ENCODE assay signal across 8 mouse cellular contexts in the genomic region with DNA sequence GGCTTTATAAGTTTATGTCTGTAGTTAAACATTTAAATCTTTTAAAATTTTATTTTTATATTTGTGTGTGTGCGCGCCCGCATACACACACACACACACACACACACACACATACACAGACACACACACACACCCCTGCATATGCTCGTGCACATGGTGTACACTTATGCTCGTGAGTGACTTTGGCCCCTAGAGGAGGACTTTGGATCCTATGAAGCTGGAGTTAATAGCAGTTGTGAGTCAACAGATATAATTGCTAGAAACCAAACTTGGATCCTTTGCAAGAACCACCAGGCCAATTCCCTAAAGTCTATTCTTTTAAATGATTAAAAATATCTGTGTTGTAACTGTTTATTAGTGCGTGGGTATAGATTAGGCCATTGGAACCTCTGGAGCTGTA. TPM values are rescaled to one million over a fixed set of nuclear protein-coding genes. Genes with fewer than 3 reads are reported as not detected.
DNase-seq lines count a peak whose midpoint lies in the region; ATAC-seq and TF ChIP-seq lines count a peak whose summit lies in the region.

No protein-coding gene starts in this region.

- ATAC-seq in heart, embryonic 14.5 days (ENCODE audit: insufficient number of reproducible peaks, insufficient read depth, low FRiP score, low read depth), result no peak
- peak; percentile 24; the same call in 1 of the 2 replicates for ATAC-seq in forebrain, postnatal 0 days
- ATAC-seq in midbrain, embryonic 12.5 days (ENCODE audit: low FRiP score, low read depth), result peak; percentile 53; the same call in 1 of the 2 replicates
- no peak for ATAC-seq in activated CD4-positive, CD25-positive, alpha-beta regulatory T cell, adult 4 months

- no peak for DNase-seq in heart, postnatal 14 days
- DNase-seq in MN1 (ENCODE audit: low spot score), result peak; percentile 38
- DNase-seq in forebrain, postnatal 0 days, result peak; percentile 56
- no peak for DNase-seq in frontal cortex, postnatal 14 days (ENCODE audit: low spot score in 2 of 2)
- no peak for DNase-seq in adrenal gland, adult 18-20 months (ENCODE audit: low spot score in 2 of 2)

- intact Hi-C loops in heart, postnatal 14 days (cut with DNase I), result loop anchor here (2.0 kb wide), 1 partner anchor 14 kb away; no protein-coding TSS in a partner anchor

- peak overlapping the region; percentile 57 to 63; a peak in 3 of 4 replicates for H3K27ac ChIP-seq in heart, embryonic 14.5 days (replicated peaks in 1 of 2; ENCODE audit: control insufficient read depth in 1 of 2, insufficient read depth in 1 of 2, low read depth in 2 of 2, low read length in 2 of 2)
- peak overlapping the region; percentile 94 for H3K27ac ChIP-seq in forebrain, postnatal 0 days (ENCODE audit: low read depth, low read length)
- H3K27ac ChIP-seq in midbrain, embryonic 12.5 days (replicated peaks), result peak overlapping the region; percentile 82

- H3K27me3 ChIP-seq in heart, embryonic 14.5 days (ENCODE audit: control insufficient read depth, insufficient read depth, low read length), result no peaks in the 10 kb centered on the region
- H3K27me3 ChIP-seq in forebrain, postnatal 0 days (ENCODE audit: insufficient read depth, low read length), result no peaks in the 10 kb centered on the region
- no peaks in the 10 kb centered on the region for H3K27me3 ChIP-seq in midbrain, embryonic 12.5 days

- WGBS in heart, embryonic 14.5 days, result 79% methylated on average over 6 of the region's 6 CpGs
- WGBS in forebrain, postnatal 0 days, result 45% methylated on average over 6 of the region's 6 CpGs
- 84% methylated on average over 6 of the region's 6 CpGs for WGBS in midbrain, embryonic 12.5 days

- H3K4me3 ChIP-seq in heart, embryonic 14.5 days (ENCODE audit: control insufficient read depth in 1 of 2, insufficient read depth in 1 of 2, low read depth in 1 of 2, low read length in 2 of 2), result no peak overlapping the region
- H3K4me3 ChIP-seq in forebrain, postnatal 0 days (ENCODE audit: low read depth, low read length), result no peak overlapping the region
- no peak overlapping the region for H3K4me3 ChIP-seq in midbrain, embryonic 12.5 days

- peaks cover 9 to 31% of the 10 kb centered on the region in 2 experiments for H3K4me1 ChIP-seq in heart, embryonic 14.5 days (ENCODE audit: control insufficient read depth in 2 of 2, insufficient read depth in 2 of 2, low read length in 2 of 2)
- H3K4me1 ChIP-seq in forebrain, postnatal 0 days (ENCODE audit: insufficient read depth), result peaks cover 16% of the 10 kb centered on the region
- peaks cover 22% of the 10 kb centered on the region for H3K4me1 ChIP-seq in midbrain, embryonic 12.5 days

- TF ChIP-seq CTCF in forebrain, postnatal 0 days (IDR thresholded peaks at IDR 0.05; ENCODE audit: low read depth), result peak; percentile 28

- no peak overlapping the region for H3K9ac ChIP-seq in heart, embryonic 14.5 days (ENCODE audit: low read length)
- H3K9ac ChIP-seq in forebrain, postnatal 0 days, result no peak overlapping the region
- no peak overlapping the region for H3K9ac ChIP-seq in midbrain, embryonic 12.5 days (replicated peaks)

- H3K9me3 ChIP-seq in heart, embryonic 14.5 days (ENCODE audit: control insufficient read depth, low read length), result no peaks in the 10 kb centered on the region
- H3K9me3 ChIP-seq in forebrain, postnatal 0 days (ENCODE audit: low read length), result no peaks in the 10 kb centered on the region
- H3K9me3 ChIP-seq in midbrain, embryonic 12.5 days, result no peaks in the 10 kb centered on the region

- no peaks in the 10 kb centered on the region for H3K36me3 ChIP-seq in heart, embryonic 14.5 days (ENCODE audit: control insufficient read depth, insufficient read depth, low read length)
- no peaks in the 10 kb centered on the region for H3K36me3 ChIP-seq in forebrain, postnatal 0 days (ENCODE audit: insufficient read depth)
- H3K36me3 ChIP-seq in midbrain, embryonic 12.5 days, result no peaks in the 10 kb centered on the region

- H3K4me2 ChIP-seq in heart, embryonic 14.5 days (ENCODE audit: low read length), result no peak overlapping the region; the same call in 1 of the 2 replicates
- peak overlapping the region; percentile 19; the same call in 1 of the 2 replicates for H3K4me2 ChIP-seq in forebrain, postnatal 0 days (ENCODE audit: low read depth)
- H3K4me2 ChIP-seq in midbrain, embryonic 12.5 days (replicated peaks), result no peak overlapping the region

RNA-seq across cellular contexts. Expression of gene Atf7ip, which starts 42.8 kb away (rescaled TPM):
- 40.8 and 47.0 TPM in 2 replicates for polyA plus RNA-seq in heart, embryonic 14.5 days (2014; fragmentation: Nextera tagmentation; extraction: Ambion mirVana)
- 100 to 1,000 TPM in 1 of 2 experiments, 10 to 100 TPM in 1; 92.6 to 107 TPM for total RNA-seq in heart, postnatal 14 days (2021)
- 35.0 and 54.8 TPM in 2 replicates for total RNA-seq in forebrain, postnatal 0 days (2014; rRNA removed)
- polyA plus RNA-seq in forebrain, postnatal 0 days (2015; fragmentation: Nextera tagmentation; extraction: Ambion mirVana), result 12.6 and 23.5 TPM in 2 replicates
- 61.4 TPM in 2 replicates for polyA plus RNA-seq in midbrain, embryonic 12.5 days (2016; fragmentation: Nextera tagmentation; extraction: Ambion mirVana)
- 10 to 100 TPM; 72.8 to 79.5 TPM for polyA plus RNA-seq in activated CD4-positive, CD25-positive, alpha-beta regulatory T cell, adult 4 months (2017; shearing (Covaris generic))
- total RNA-seq in adrenal gland, adult 18-20 months (2021), result 10 to 100 TPM; 34.9 to 50.4 TPM

Comparison
In these comparisons a context has a peak if more than half of its experiments do, and no peak if none do; other contexts are left out.
1. ATAC-seq: peak in forebrain, postnatal 0 days (single experiment) and midbrain, embryonic 12.5 days (single experiment); none in heart, embryonic 14.5 days (single experiment) and activated CD4-positive, CD25-positive, alpha-beta regulatory T cell, adult 4 months (single experiment).
2. DNase-seq: peak in MN1 (single experiment) and forebrain, postnatal 0 days (single experiment); none in heart, postnatal 14 days (0 of 2), frontal cortex, postnatal 14 days (0 of 2) and adrenal gland, adult 18-20 months (0 of 2).
3. Peak in every context shown above with its lines, with median percentiles within 50 percentile points of each other: H3K27ac ChIP-seq.